Mouse (Mus musculus) embryonic facial prominence, embryonic 11.5 days (tissue): Measurements from ENCODE around the gene Kcnv2. TPM values are rescaled to one million over a fixed set of nuclear protein-coding genes. Genes with fewer than 3 reads are reported as not detected.

Experiments
- ATAC-seq: fragments of 200-750 bp; cut with Nextera tagmentation; replicated peaks from 2 replicates; pipeline ENCODE4 v1.8.0; 2017; ENCODE audit warnings: low read depth; ENCODE audit not compliant: insufficient number of reproducible peaks, low FRiP score, low TSS enrichment
- DNase-seq: peaks from one replicate; pipeline ENCODE4 v3.0.0-alpha.2; 2015; ENCODE audit warnings: low spot score
- H3K27ac ChIP-seq: fragments of 300-500 bp; sonication (generic); replicated peaks from 2 replicates; pipeline ENCODE4 v1.5.1; 2014; ENCODE audit warnings: mild to moderate bottlenecking, low read depth, low read length, control low read depth
- H3K27me3 ChIP-seq: fragments of 300-500 bp; sonication (generic); 2 replicates; pipeline ENCODE4 v1.6.1; 2014; ENCODE audit warnings: mild to moderate bottlenecking, low read length, moderate library complexity, mixed read lengths; ENCODE audit not compliant: control insufficient read depth, insufficient read depth
- H3K36me3 ChIP-seq: fragments of 300-500 bp; sonication (generic); replicated peaks from 2 replicates; pipeline ENCODE4 v1.6.1; 2014; ENCODE audit warnings: low read depth, mild to moderate bottlenecking, low read length, moderate library complexity, mixed read lengths; ENCODE audit not compliant: control insufficient read depth, insufficient read depth
- H3K4me1 ChIP-seq: fragments of 300-500 bp; sonication (generic); 2 replicates; pipeline ENCODE4 v1.6.1; 2014; ENCODE audit warnings: low read length, mixed read lengths; ENCODE audit not compliant: control insufficient read depth, insufficient read depth
- H3K4me2 ChIP-seq: fragments of 300-500 bp; sonication (generic); 2 replicates; pipeline ENCODE4 v1.6.1; 2014; ENCODE audit warnings: low read depth, mild to moderate bottlenecking, control low read depth, low read length, moderate library complexity
- H3K4me3 ChIP-seq: fragments of 300-500 bp; sonication (generic); 2 replicates; pipeline ENCODE4 v1.5.1; 2014; ENCODE audit warnings: low read depth, low read length, control low read depth
- H3K9ac ChIP-seq: fragments of 300-500 bp; sonication (generic); replicated peaks from 2 replicates; pipeline ENCODE4 v1.6.1; 2014; ENCODE audit warnings: mild to moderate bottlenecking, control low read depth, low read length
- H3K9me3 ChIP-seq: fragments of 300-500 bp; sonication (generic); replicated peaks from 2 replicates; pipeline ENCODE4 v1.6.1; 2016; ENCODE audit warnings: mild to moderate bottlenecking, low read length, inconsistent platforms, mixed read lengths; ENCODE audit not compliant: control insufficient read depth
- WGBS: fragments of 180-500 bp; shearing (Covaris S2); extraction: QIAGEN DNeasy Blood & Tissue Kit; methylation state at CpG from one replicate; pipeline ENCODE4 v1.1.7; 2014; 5-methylcytosine and 5-hydroxymethylcytosine counted together
- polyA plus RNA-seq: library from polyadenylated mRNA; unstranded; fragments of >200 nt; fragmentation: Nextera tagmentation; extraction: Ambion mirVana; gene quantifications from 2 replicates; pipeline ENCODE4 v1.2.1, GENCODE M21; 2014

The Kcnv2 gene
- polyA plus RNA-seq = 0.06 and 0.14 TPM in 2 replicates

DNA sequence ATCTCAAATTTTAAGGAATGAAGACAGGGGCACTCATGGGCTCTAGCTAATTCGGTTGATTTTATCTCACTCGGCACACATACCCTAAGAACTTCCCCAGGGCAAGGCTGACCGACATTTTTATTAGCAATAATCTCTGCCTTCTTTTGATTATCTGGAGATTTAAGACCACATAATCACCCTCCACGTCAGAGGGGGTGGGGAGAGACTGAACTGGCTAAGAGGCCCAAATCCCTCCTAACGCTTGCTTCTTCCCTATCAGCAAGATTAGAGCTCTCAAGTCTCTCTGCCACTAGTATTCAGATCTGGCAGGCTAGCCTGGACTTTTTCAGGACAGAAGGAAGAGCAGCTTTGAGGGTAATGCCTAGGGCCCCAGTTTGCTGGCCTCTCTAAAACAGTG is at the start of gene Kcnv2:
Gene Kcnv2, plus strand, starts transcription at position 308 of the 400 bp plus-strand sequence.
- Histone ChIP-seq H3K4me2 (no peak within 1 kb of the TSS), H3K36me3 (no peaks in the 10 kb centered on the region), H3K27me3 (no peaks in the 10 kb centered on the region), H3K4me1 (no peaks in the 10 kb centered on the region), H3K27ac (no peak within 1 kb of the TSS), H3K9ac (no peak within 1 kb of the TSS), H3K4me3 (no peak within 1 kb of the TSS), H3K9me3 (no peaks in the 10 kb centered on the region)
- DNase-seq (no peak), ATAC-seq (no peak)
- WGBS = 52% methylated on average over 5 of the region's 5 CpGs

DNA sequence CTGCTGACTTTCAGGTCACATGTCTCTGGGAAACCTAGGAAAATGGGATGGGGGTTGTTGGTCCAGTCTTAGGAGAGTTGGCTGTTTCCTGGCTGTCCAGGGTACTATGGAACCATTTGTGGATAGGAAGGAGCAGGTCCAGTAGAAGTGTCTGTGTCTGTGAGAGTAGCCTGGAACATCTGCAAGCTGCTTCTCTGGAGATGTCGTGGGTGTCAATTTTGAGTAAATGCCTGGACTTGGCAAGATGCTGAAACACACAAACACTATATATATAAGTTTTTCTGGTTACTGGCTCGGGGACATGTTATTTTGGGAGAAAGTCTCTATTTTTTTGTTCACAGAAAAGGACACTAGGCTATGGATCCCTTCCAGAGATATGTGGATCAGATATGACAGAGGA is 49.0 kb upstream of the Kcnv2 start:
- no peaks in the 10 kb centered on the region for H3K9me3 ChIP-seq
- no peaks in the 10 kb centered on the region for H3K27me3 ChIP-seq
- DNase-seq (no peak), ATAC-seq (no peak)
- H3K4me1 ChIP-seq = no peaks in the 10 kb centered on the region
- H3K4me2 ChIP-seq = no peak overlapping the region
- no peaks in the 10 kb centered on the region for H3K36me3 ChIP-seq
- no peak overlapping the region for H3K27ac ChIP-seq
- no peak overlapping the region for H3K9ac ChIP-seq
- WGBS = 70% methylated on average over 2 of the region's 2 CpGs
- no peak overlapping the region for H3K4me3 ChIP-seq

DNA sequence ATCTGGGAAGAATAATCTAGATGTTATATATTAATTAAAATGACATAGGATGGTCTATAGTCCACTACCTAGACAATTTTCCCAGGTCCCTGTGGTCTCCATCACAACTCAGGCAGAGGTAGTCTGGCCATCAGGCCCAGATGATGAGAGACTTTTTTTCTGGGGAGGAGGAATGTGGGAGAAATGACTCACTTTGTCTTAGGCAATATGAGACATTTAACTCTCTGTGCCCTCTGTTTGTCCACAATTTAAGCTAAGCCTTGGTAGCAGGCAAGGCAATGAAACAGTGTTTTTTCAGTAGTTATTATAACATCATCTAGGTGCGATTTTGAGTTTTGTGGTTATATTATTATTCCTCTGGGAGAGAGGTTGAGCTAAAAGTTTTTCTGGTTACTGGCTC is 48.0 kb upstream of the Kcnv2 start:
- 82% methylated on average over 1 of the region's 1 CpGs for WGBS
- H3K27me3 ChIP-seq = no peaks in the 10 kb centered on the region

DNA sequence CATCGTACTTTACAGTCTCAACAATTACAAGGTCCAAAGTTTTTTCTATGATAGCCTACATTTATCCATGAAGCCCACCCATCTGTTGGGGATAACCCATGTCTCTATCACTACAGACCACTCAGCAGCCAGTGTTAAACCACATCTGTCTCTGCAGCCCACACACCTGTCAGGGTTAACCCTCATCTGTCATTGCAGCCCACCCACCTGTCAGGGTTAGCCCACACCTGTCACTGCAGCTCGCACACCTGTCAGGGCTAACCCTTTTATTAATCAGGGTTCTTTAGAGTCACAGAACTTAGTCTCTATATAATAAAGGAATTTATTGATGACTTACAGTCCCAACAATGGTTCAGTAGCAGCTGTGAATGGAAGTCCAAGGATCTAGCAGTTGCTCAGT is 43.2 kb upstream of the Kcnv2 start:
- 88% methylated on average over 2 of the region's 2 CpGs for WGBS
- no peak for ATAC-seq
- Histone ChIP-seq H3K36me3 (no peaks in the 10 kb centered on the region), H3K9me3 (no peaks in the 10 kb centered on the region), H3K27ac (no peak overlapping the region), H3K27me3 (no peaks in the 10 kb centered on the region), H3K4me1 (no peaks in the 10 kb centered on the region), H3K9ac (no peak overlapping the region), H3K4me3 (no peak overlapping the region), H3K4me2 (no peak overlapping the region)
- DNase-seq = no peak

More for the DNA sequence above, 48.0 kb upstream of the Kcnv2 start:
- H3K4me2 ChIP-seq = no peak overlapping the region
- H3K4me1 ChIP-seq = no peaks in the 10 kb centered on the region
- no peaks in the 10 kb centered on the region for H3K36me3 ChIP-seq
- H3K9ac ChIP-seq = no peak overlapping the region
- H3K4me3 ChIP-seq = no peak overlapping the region
- DNase-seq (no peak), ATAC-seq (no peak)
- H3K27ac ChIP-seq = no peak overlapping the region
- H3K9me3 ChIP-seq = no peaks in the 10 kb centered on the region

DNA sequence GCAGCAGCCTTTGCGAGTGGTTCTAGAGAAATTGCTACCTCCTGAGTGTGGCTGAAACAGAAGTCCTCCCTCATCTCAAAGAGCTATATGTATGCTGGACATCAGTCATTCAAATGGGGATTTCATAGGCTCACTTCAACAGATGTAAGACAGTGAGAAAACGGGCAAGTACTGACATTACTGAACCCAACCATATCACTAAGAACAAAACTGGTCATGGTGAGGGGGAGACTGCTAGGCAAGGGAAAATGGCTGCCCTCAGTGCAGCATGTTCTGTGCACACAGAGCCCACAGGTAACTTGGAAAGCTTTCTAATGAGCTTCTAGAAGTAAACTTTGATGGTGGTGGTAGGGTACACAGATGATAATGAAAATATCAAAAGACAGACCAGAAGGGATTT is 12.3 kb upstream of the Kcnv2 start:
- no peak for ATAC-seq
- DNase-seq = no peak
- Histone ChIP-seq H3K36me3 (no peaks in the 10 kb centered on the region), H3K4me1 (no peaks in the 10 kb centered on the region; the same call in 1 of the 2 replicates), H3K27ac (no peak overlapping the region), H3K27me3 (no peaks in the 10 kb centered on the region), H3K9ac (no peak overlapping the region), H3K4me3 (no peak overlapping the region), H3K4me2 (no peak overlapping the region), H3K9me3 (no peaks in the 10 kb centered on the region)
- WGBS = 92% methylated on average over 2 of the region's 2 CpGs

DNA sequence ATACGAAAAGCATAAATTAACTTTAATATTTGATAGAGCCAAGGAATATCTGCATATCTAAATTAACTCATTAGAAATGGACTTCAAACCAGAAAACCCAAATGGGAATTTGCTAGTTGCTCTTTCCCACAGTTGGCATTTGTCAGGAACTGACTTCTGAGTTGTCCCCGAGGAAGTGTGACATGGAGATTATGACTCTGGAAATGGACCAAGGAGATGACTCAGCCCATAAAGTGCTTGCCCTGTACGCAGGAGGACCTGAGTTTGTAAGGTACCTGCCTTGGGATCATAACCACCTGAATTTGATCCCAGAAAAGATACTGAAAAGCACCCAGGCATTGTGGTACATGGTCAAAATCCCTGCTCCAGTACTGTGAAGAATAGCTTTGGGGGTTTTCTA is 11.1 kb upstream of the Kcnv2 start:
- no peak overlapping the region for H3K27ac ChIP-seq
- H3K36me3 ChIP-seq = no peaks in the 10 kb centered on the region
- no peak overlapping the region for H3K4me3 ChIP-seq
- H3K4me2 ChIP-seq = no peak overlapping the region
- DNase-seq (no peak), ATAC-seq (no peak)
- H3K9ac ChIP-seq = no peak overlapping the region
- no peaks in the 10 kb centered on the region for H3K27me3 ChIP-seq
- over 99% methylated on average over 3 of the region's 3 CpGs for WGBS
- H3K4me1 ChIP-seq = no peaks in the 10 kb centered on the region; the same call in 1 of the 2 replicates
- no peaks in the 10 kb centered on the region for H3K9me3 ChIP-seq

DNA sequence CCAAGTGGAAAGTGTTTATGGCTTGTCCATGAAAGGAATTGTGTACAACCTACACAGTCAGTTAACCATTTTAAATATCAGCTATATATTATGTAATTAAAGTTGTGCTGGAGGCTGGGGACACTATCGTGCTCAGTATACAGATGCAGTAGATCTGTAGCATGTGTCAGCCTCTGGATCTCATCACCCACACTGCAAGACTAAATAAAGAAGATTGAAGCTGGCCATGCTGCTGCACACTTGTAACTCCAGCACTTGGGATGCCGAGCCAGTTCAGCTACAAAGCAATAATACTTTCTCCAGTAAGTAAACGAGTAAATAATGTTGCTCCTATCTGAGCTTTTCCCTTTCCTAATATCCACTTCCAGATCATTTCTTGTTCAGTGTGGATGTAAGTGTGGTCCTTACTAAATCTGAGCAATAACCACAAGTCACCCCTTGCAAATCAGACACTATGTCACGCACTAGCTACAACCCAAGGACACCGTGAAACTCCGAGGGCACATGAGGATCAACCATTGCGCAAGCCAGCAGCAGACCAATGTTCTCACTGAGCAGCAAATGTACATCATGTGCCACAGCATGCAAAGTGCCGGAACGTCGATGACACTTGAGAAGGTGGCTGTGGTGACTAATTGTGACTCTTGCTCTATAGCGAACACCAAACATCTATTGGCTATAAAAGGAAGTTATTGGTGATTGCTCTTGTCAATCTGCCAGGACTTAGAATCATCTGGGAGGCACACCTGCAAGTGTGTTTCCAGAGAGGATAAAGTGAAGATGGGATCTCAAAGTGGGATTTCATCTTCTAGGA is 9.9 kb upstream of the Kcnv2 start:
- Histone ChIP-seq H3K27ac (no peak overlapping the region), H3K9me3 (no peaks in the 10 kb centered on the region), H3K36me3 (no peaks in the 10 kb centered on the region), H3K27me3 (no peaks in the 10 kb centered on the region), H3K9ac (no peak overlapping the region), H3K4me1 (no peaks in the 10 kb centered on the region; the same call in 1 of the 2 replicates), H3K4me3 (no peak overlapping the region), H3K4me2 (no peak overlapping the region)
- DNase-seq (no peak), ATAC-seq (no peak)
- 89% methylated on average over 11 of the region's 11 CpGs for WGBS

DNA sequence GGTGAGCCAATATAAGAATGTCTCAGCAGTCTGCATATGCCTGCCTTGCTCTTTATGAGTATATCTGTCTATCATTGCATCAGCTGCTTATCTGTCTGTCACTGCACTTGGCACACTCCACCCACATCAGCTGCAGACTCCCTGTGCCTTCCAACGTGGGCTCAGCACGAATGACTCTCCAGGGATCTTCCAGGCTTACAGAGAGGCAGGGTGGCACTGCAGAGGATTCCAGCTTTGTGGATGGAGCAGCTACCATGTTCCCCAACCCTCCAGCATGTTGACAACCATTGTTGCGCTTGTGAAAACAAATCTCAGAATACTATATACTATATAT is 9.3 kb upstream of the Kcnv2 start:
- Histone ChIP-seq H3K27me3 (no peaks in the 10 kb centered on the region), H3K27ac (no peak overlapping the region), H3K4me2 (no peak overlapping the region), H3K9me3 (no peaks in the 10 kb centered on the region), H3K4me3 (no peak overlapping the region), H3K36me3 (no peaks in the 10 kb centered on the region), H3K9ac (no peak overlapping the region), H3K4me1 (no peaks in the 10 kb centered on the region; the same call in 1 of the 2 replicates)
- ATAC-seq = no peak
- 87% methylated on average over 3 of the region's 3 CpGs for WGBS
- no peak for DNase-seq
